Mouse (Mus musculus) spleen, postnatal 36 days (tissue): Measurements from ENCODE around the gene Rap2b.

Experiments
- DNase-seq, 2 experiments: peaks; one replicate each; pipeline ENCODE4 v3.0.0; 2022; ENCODE audit warnings: low spot score in 2 of 2, mixed read lengths in 1 of 2

Gene Rap2b

DNA sequence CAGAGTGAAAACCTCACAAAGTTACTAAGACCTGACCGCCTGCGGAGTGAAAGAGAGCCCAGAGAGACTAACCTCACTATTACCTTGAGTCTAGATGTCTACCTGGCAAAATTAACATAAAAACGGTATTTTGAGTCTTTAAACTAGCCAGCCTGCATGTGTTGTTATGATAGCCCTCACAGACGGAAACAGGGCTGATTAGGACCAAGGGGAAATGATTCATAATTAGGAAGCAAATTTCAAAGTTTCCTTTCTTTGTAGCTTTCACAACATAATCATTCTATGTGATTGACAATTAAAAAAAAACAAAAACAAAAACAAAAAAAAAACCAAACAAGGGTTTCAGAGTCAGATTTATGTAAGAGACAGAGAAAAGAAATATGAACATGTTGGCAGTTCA, 24.9 kb downstream of the Rap2b start:
- no peak for DNase-seq

DNA sequence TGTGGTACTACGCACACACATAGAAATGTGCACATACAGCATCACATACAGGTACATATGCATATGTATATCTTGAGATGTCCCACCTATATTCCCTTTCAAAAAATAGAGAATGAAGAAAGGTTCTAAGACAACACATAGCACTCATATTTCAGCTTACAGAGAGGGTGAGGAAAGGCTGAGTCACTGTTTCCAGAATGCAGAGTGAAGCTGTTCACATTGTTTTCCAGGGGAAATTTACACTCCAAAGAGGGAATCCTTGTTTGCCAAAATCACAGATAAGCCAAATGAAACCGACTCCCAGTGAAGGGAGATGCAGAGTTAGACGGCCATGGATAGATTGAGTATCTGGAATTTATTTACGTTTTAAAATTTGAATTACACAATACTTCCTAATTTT, 30.1 kb downstream of the Rap2b start:
- DNase-seq, result no peak

DNA sequence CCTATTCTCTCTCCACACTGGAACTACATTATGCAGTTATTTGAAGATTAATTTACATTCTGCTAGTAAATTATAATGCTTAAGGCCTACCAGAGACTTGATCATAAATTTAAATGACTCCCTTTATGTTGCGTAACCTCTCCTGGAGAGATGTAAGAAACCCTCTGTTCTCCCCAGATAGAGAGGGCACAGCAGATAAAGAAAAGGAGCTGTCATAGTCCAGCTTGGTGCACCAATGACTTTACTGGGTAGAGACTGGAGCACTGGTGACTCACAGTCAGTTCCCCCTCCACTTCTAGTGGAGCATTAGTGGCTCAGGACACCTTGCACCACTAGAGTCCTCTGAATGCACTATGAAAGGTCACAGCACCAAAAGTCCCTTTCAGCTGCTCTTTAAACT, 31.4 kb downstream of the Rap2b start:
- no peak for DNase-seq

DNA sequence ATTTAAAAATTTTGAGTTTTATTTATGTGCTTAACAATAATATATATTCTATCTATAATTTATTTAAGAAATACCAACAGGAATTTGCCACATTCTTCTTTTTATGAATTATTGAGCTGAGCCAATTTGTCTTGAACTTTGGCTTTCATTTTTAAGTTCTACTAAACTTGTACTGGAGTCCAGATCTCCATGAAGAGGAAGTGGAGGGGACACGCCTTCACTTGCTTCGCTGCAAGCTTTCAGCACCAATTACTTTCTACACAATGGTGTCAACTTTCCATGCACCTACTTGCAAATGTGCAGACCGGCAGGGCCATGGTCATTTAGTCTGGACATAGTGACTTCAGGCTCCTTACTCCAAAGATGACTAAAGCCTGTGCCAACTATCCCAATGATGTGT, 32.1 kb downstream of the Rap2b start:
- DNase-seq, result no peak

DNA sequence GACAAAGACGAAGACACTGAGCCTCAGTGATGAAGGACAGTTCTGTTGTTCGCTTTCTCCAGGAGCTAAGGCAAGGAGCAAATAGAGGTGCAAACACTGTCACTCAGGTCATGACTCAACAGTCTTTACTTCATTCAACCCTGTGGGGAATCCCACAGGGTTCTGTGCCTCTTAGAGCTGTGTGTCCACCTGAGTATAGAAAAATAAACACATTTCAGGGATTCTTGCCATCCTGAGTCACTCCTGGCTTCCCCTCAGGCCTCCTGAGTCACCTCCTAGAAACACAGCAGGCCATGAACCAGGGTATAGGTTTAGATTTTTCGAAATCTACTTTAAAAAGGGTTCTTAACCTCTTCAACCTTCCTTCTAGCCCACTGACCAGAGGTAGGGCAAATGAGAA, 33.9 kb downstream of the Rap2b start:
- no peak for DNase-seq

DNA sequence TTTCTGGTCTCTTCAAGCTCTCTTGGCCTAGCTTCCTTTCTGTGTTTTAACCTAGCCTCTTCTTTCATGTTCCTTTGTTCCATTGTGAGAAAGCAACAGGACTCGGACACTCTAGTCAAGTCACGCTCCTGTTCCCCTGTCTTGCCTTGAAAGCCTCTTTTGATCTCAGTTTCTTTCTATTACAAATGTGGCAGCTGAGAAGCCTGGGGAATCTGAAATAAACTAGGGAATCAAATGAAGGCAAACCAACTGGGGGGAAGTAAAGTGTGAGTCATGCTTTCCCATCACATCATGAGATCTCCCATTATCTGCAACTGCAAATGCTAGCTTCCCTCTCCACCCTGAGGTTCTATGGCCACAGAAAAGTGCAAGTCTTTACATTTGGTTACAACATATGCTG, 35.3 kb downstream of the Rap2b start:
- DNase-seq, result no peak

DNA sequence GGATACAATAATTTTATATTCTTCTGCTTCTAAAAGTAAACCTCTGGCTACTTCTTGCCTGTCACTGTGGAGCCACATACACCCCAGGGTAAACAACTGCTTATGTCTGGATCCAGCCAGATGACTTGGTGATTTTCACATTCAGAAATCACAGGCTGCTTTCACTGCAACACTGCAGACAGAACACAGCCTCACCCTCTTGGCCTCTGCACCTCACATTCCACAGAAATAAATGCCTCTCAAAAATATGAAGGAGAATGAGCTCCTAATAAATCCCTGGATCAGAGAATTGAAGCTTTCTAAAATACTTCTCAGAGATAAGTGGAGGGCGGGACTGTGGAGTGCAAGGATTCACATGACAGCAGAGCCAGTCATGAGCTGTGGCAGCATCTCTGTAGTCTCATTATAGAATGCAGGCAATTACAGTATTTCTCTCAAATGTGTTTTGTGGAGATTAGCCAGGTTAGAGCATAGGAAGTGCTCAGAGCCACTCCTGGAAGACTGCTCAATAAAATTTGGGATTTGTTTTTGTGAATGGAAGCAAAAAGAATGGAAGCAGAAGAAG, 39.5 kb downstream of the Rap2b start:
- DNase-seq, result no peak

DNA sequence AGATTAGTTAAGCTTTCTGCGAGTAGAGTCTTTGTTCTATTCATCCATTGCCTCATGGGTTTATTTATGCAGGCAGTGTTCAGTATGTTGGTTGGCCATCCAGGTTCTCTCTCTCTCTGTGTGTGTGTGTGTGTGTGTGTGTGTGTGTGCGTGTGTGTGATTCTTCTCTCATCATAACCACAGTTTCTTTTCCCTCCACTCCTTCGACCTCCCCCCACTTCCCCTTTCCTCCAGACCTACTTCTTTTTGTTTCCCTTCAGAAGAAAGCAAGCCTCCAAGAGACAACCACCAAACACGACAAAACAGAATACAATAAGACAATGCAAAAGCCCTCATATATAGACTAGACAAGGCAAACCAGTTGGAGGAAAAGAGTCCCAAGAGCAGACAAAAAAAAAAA, 45.5 kb downstream of the Rap2b start:
- peak; percentile 14 to 48 for DNase-seq

DNA sequence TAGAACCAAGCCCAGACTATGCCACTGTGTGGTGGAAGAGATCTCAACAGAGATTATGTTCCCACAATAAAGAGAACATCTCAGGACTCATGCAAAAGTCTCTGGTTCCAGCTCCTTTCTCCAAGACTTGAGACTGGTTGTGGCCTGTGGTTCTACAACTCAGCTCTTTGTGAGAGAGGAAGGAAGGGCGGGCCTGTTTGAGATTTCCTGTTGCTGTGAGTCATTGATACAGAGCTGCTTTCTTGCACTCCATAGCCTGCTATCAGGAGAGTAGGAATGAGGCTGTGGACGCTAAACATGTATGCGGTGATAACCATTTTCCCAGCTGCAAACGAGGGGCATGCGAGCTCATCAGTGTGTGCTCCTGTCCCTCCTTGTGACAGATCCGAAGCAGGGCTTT, 48.2 kb downstream of the Rap2b start:
- DNase-seq, result peak; percentile 51 to 60

DNA sequence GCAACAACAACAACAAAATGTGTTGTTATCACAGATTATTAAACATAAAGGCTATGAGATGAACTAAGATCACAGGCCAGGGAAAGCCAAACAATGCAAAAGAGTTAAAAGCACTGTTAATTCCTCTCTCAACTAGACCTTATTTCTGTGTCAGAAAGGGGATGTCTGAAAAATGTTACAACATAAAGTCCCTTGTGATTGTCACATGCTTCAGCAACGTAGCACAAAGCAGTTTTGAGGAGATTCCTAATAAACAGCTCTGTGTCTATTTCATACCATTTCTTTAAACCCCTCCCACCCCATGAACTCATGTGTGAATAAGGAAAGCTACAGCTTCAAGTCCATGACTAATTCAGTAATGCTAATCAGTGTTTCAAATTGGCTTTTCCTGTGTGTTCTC, 54.4 kb downstream of the Rap2b start:
- no peak for DNase-seq
